Mouse (Mus musculus): ENCODE results near the gene Prkd3.

The Prkd3 gene

GRCm38 (mm10) chr17:78936466-78937228, 84.0 kb downstream of the Prkd3 start, which contains the start of the genes Cebpz and Ndufaf7:
Gene Cebpz, minus strand, starts transcription at chr17:78937066.
Gene Ndufaf7, plus strand, starts transcription at chr17:78937136.
- peak; percentile 96 to 97 for DNase-seq

GRCm38 (mm10) chr17:78935857-78936256, 84.8 kb downstream of the Prkd3 start:
- no peak for DNase-seq

DNA sequence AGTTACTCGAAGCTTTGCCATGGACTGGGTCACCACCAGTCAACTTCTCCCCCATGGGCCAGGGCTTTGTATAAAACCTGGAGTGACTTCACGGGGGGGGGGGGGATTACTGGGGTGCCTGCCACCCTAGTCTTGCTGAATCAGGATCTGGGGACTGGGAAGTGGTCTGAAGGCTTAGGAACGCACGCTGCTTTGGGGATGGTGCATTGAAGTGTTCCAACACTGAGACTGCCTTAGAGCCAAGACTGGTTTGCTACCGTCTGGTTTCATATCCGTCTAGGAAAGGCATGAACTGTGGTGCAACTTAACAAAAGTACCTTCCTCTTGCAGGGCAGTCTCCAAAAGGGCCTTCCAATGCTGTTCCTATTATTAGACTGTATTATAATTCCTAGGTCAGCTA, 102.9 kb downstream of the Prkd3 start:
- no peak for DNase-seq

- no peak for DNase-seq
Observed at GRCm38 (mm10) chr17:78916899-78917298, 103.7 kb downstream of the Prkd3 start.

- peak; percentile 92 for DNase-seq
Observed at GRCm38 (mm10) chr17:78916369-78916813, 104.2 kb downstream of the Prkd3 start, which contains the start of gene Cebpzos. Gene Cebpzos, plus strand, starts transcription at chr17:78916500.

GRCm38 (mm10) chr17:78915772-78916171, 104.8 kb downstream of the Prkd3 start:
- no peak for DNase-seq

DNA sequence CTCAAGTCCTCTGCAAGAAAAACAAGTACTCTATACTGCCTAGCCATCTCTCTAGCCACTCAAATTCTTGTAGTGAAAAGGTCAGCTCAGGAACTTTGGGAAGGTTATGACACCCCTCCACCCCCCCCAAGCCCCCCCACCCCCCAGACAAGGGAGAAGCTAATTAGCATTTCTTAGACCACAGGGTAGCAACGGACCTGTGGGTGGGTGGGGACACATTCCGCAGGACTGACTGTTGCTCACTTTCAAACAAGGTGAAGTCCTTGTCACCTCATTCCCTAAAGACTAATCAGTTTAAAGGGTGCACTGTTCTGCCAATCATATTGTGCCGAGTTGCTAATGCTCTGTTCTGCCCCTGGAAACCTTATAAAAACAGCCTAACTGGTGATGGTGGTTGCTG, 106.7 kb downstream of the Prkd3 start:
- no peak for DNase-seq

DNA sequence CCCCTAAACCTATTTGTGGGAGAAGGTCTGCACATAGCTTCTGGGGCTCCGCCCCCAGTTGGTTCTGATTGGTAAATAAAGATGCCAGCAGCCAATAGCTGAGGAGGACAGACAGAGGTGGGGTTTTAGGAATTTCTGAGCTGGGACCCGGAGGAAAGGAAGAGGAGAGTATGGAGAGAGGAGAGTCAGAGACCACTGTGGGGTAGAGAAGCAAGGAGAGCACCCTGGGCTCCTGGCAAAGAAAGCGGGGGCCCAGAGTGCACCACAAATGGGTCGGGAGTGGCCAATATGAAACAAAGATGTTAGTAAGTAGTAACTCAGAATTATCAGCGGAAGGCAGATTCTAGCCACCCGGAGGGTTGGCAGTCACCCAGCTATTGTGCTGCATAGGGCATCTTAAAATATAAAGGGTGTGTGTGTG, 107.7 kb downstream of the Prkd3 start:
- no peak for DNase-seq

GRCm38 (mm10) chr17:78909374-78909773, 111.2 kb downstream of the Prkd3 start:
- DNase-seq: no peak

GRCm38 (mm10) chr17:78906892-78907291, 113.7 kb downstream of the Prkd3 start, which contains the start of gene Sult6b1:
Gene Sult6b1, minus strand, starts transcription at chr17:78906992.
- no peak for DNase-seq

- DNase-seq: no peak
Observed at GRCm38 (mm10) chr17:78903158-78903557, 117.5 kb downstream of the Prkd3 start.

All from lung, adult 18-20 months (tissue).